Mouse (Mus musculus) kidney, embryonic 16.5 days (tissue): ENCODE data around the gene Spi1. TPM values are rescaled to one million over a fixed set of nuclear protein-coding genes. Genes with fewer than 3 reads are reported as not detected.

ENCODE experiments used
- ATAC-seq: fragments of 200-750 bp; cut with Nextera tagmentation; 2 replicates; pipeline ENCODE4 v1.8.0; 2017; ENCODE audit warnings: moderate TSS enrichment; ENCODE audit not compliant: low FRiP score, low TSS enrichment
- H3K27ac ChIP-seq: fragments of 300-500 bp; sonication (generic); 2 replicates; pipeline ENCODE4 v1.5.1; 2014; ENCODE audit warnings: low read length
- H3K27me3 ChIP-seq: fragments of 300-500 bp; sonication (generic); 2 replicates; pipeline ENCODE4 v1.6.1; 2014; ENCODE audit warnings: low read length, control low read depth, mixed read lengths; ENCODE audit not compliant: insufficient read depth
- H3K36me3 ChIP-seq: fragments of 300-500 bp; sonication (generic); 2 replicates; pipeline ENCODE4 v1.6.1; 2014; ENCODE audit warnings: low read length, control low read depth, mixed read lengths; ENCODE audit not compliant: insufficient read depth
- H3K4me1 ChIP-seq: fragments of 300-500 bp; sonication (generic); 2 replicates; pipeline ENCODE4 v1.6.1; 2014; ENCODE audit warnings: low read length, control low read depth, mixed read lengths; ENCODE audit not compliant: insufficient read depth
- H3K4me2 ChIP-seq: fragments of 300-500 bp; sonication (generic); replicated peaks from 2 replicates; pipeline ENCODE4 v1.6.1; 2014; ENCODE audit warnings: low read depth, low read length
- H3K4me3 ChIP-seq: fragments of 300-500 bp; sonication (generic); 2 replicates; pipeline ENCODE4 v1.5.1; 2014; ENCODE audit warnings: mild to moderate bottlenecking, low read length
- H3K9ac ChIP-seq: fragments of 300-500 bp; sonication (generic); replicated peaks from 2 replicates; pipeline ENCODE4 v1.6.1; 2014; ENCODE audit warnings: low read length
- H3K9me3 ChIP-seq: fragments of 300-500 bp; sonication (generic); 2 replicates; pipeline ENCODE4 v1.6.1; 2016; ENCODE audit warnings: low read length, control low read depth
- WGBS: fragments of 180-500 bp; shearing (Covaris S2); extraction: QIAGEN DNeasy Blood & Tissue Kit; methylation state at CpG from one replicate; pipeline ENCODE4 v1.1.7; 2014; 5-methylcytosine and 5-hydroxymethylcytosine counted together
- polyA plus RNA-seq: library from polyadenylated mRNA; unstranded; fragments of >200 nt; fragmentation: Nextera tagmentation; extraction: Ambion mirVana; gene quantifications from 2 replicates; pipeline ENCODE4 v1.2.1, GENCODE M21; 2015

Gene Spi1
- polyA plus RNA-seq, 1 experiment from 2014 or later, result 4.2 TPM

DNA sequence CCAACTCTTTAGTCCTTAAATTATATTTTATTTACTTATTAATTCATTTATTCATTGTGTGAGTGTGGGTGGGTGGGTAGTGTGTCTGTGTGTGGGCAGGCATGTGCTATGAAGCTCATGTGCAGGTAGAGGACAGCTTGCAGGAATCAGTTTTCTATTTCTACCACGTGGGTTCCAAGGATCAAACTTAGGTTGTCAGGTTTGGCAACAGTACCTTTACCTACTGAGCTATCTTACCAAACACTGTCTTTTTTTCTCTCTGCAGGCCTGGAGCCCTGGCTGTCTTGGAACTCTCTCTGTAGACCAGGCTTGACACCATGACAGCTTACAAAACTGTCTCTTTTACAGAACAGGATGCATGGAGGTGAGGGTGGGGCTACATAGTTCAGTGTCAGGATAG lies 69.1 kb downstream of the Spi1 start:
- no peaks in the 10 kb centered on the region for H3K9me3 ChIP-seq
- 70% methylated on average over 1 of the region's 1 CpGs for WGBS

DNA sequence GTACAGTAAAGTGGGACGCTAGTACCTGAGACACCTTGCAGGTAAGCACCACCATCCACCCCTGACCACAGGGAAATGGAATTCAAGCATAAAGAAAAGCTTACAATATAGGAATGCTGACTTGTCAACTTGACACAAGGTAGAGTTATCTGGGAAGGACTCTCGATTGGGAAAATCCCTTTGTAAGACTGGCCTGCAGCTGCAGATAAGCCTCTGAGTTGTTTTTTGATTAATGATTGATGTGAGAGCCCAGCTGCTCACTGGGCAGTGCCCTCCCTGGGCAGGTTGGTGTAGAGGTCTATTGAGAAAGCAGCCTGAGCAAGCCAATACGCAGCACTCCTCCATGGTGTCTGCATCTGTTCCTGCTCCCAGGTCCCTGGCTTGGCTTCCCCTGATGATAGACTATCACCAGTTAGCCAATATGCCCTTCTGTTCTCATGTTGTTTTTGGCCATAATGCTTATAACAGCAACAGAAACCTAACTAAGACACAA lies 70.7 kb downstream of the Spi1 start:
- no peak overlapping the region for H3K4me3 ChIP-seq
- no peak overlapping the region for H3K27ac ChIP-seq
- H3K4me1 ChIP-seq, result no peaks in the 10 kb centered on the region
- no peaks in the 10 kb centered on the region for H3K27me3 ChIP-seq
- H3K4me2 ChIP-seq, result no peak overlapping the region
- no peak for ATAC-seq
- H3K9me3 ChIP-seq, result no peaks in the 10 kb centered on the region
- peaks cover 6% of the 10 kb centered on the region; the same call in 1 of the 2 replicates for H3K36me3 ChIP-seq
- 81% methylated on average over 3 of the region's 3 CpGs for WGBS
- no peak overlapping the region for H3K9ac ChIP-seq

More for the DNA sequence above, 69.1 kb downstream of the Spi1 start:
- H3K4me2 ChIP-seq, result no peak overlapping the region
- H3K4me1 ChIP-seq, result no peaks in the 10 kb centered on the region
- ATAC-seq, result no peak
- H3K27ac ChIP-seq, result no peak overlapping the region
- no peak overlapping the region for H3K9ac ChIP-seq
- no peak overlapping the region for H3K4me3 ChIP-seq
- no peaks in the 10 kb centered on the region for H3K27me3 ChIP-seq
- H3K36me3 ChIP-seq, result peaks cover 8% of the 10 kb centered on the region; the same call in 1 of the 2 replicates

DNA sequence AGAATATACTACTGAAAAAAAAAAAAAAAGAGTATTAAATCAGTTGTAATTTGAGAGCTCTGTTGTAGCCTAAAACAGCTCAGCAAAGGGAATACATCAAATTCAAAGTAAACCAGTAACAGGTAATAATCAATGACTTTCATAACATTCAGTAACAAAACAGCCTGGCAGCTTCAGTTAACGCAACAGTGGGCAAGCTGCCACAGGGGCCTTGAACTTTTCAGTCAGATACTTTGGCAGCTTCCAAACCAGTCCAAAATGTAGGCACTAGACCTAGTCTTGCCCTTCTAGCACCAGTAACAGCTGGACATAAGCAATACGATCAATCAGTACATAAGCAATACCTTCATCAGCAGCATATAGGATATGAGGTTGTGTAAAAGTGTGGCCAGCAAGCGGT lies 71.9 kb downstream of the Spi1 start:
- H3K4me1 ChIP-seq, result no peaks in the 10 kb centered on the region
- ATAC-seq, result no peak
- H3K27me3 ChIP-seq, result no peaks in the 10 kb centered on the region
- no peak overlapping the region for H3K4me3 ChIP-seq
- no peak overlapping the region for H3K9ac ChIP-seq
- H3K9me3 ChIP-seq, result no peaks in the 10 kb centered on the region
- H3K36me3 ChIP-seq, result peaks cover 6% of the 10 kb centered on the region; the same call in 1 of the 2 replicates
- 92% methylated on average over 3 of the region's 3 CpGs for WGBS
- no peak overlapping the region for H3K27ac ChIP-seq
- H3K4me2 ChIP-seq, result no peak overlapping the region

- Histone ChIP-seq H3K36me3 (peaks cover 6% of the 10 kb centered on the region; the same call in 1 of the 2 replicates), H3K4me3 (no peak overlapping the region), H3K9me3 (no peaks in the 10 kb centered on the region), H3K9ac (no peak overlapping the region), H3K27ac (no peak overlapping the region), H3K4me2 (no peak overlapping the region), H3K4me1 (no peaks in the 10 kb centered on the region), H3K27me3 (no peaks in the 10 kb centered on the region)
- 13% methylated on average over 6 of the region's 6 CpGs for WGBS
- ATAC-seq, result no peak
Measured at GRCm38 (mm10) chr2:91157002-91157752, 75.0 kb downstream of the Spi1 start.

- WGBS, result 79% methylated on average over 6 of the region's 6 CpGs
- Histone ChIP-seq H3K4me2 (no peak overlapping the region), H3K27me3 (no peaks in the 10 kb centered on the region), H3K4me3 (no peak overlapping the region), H3K9me3 (no peaks in the 10 kb centered on the region), H3K4me1 (no peaks in the 10 kb centered on the region), H3K9ac (no peak overlapping the region), H3K27ac (no peak overlapping the region), H3K36me3 (no peaks in the 10 kb centered on the region)
- ATAC-seq, result no peak
Measured at GRCm38 (mm10) chr2:91160591-91160990, 78.4 kb downstream of the Spi1 start.

GRCm38 (mm10) chr2:91162952-91163351 lies 80.8 kb downstream of the Spi1 start:
- Histone ChIP-seq H3K27ac (no peak overlapping the region), H3K9me3 (no peaks in the 10 kb centered on the region), H3K4me2 (no peak overlapping the region), H3K27me3 (no peaks in the 10 kb centered on the region), H3K9ac (no peak overlapping the region), H3K4me3 (no peak overlapping the region), H3K4me1 (no peaks in the 10 kb centered on the region), H3K36me3 (peaks cover 5% of the 10 kb centered on the region; the same call in 1 of the 2 replicates)
- WGBS, result 82% methylated on average over 4 of the region's 4 CpGs
- no peak for ATAC-seq

DNA sequence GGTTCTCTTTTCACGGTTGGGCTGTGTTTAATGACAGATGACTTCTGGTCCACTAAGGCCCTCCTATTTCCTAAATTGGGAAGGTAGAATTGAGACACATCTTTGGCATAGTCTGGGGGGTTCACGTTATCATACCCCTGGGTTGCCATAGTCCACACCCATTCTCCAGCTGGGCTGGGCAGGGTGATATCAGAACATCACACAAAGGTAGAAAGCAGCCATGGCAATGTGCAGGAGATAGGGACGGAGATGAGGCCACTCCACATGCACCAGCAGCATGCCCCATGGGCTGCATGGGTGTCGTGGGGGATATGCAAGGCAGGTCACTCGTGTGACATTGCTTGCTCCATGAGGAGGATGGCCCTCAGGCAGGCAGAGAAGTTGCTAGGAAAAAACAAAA lies 81.3 kb downstream of the Spi1 start:
- no peak overlapping the region for H3K4me2 ChIP-seq
- H3K27me3 ChIP-seq, result no peaks in the 10 kb centered on the region
- 80% methylated on average over 5 of the region's 5 CpGs for WGBS
- no peak overlapping the region for H3K27ac ChIP-seq
- H3K4me1 ChIP-seq, result no peaks in the 10 kb centered on the region
- peaks cover 5% of the 10 kb centered on the region; the same call in 1 of the 2 replicates for H3K36me3 ChIP-seq
- no peak for ATAC-seq
- H3K4me3 ChIP-seq, result no peak overlapping the region
- no peaks in the 10 kb centered on the region for H3K9me3 ChIP-seq
- no peak overlapping the region for H3K9ac ChIP-seq

DNA sequence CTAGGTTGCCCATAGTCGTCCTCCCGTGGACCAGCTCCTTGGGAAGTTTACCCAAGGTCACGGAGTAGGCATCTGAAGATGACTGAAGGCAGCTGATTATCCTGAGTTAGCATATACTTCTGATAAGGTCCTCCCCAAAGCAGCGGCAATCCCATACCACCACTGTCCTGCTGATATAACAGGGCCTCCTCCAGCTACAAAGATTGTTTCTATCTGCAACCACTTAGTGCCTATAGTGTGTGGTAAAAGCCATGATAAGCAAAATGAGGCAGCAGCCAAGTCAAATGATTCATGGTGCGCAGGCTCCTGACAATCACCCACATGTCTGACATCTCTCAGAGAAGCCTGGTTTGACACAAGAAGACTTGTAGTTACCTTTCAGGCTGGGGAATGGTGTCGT lies 82.8 kb downstream of the Spi1 start:
- 91% methylated on average over 6 of the region's 6 CpGs for WGBS
- H3K9ac ChIP-seq, result no peak overlapping the region
- peaks cover 5% of the 10 kb centered on the region; the same call in 1 of the 2 replicates for H3K36me3 ChIP-seq
- no peaks in the 10 kb centered on the region for H3K9me3 ChIP-seq
- H3K27ac ChIP-seq, result no peak overlapping the region
- no peaks in the 10 kb centered on the region for H3K27me3 ChIP-seq
- no peak overlapping the region for H3K4me2 ChIP-seq
- no peaks in the 10 kb centered on the region for H3K4me1 ChIP-seq
- no peak for ATAC-seq
- H3K4me3 ChIP-seq, result no peak overlapping the region
